ENCODE assay signal across 8 mouse cellular contexts in the genomic region with DNA sequence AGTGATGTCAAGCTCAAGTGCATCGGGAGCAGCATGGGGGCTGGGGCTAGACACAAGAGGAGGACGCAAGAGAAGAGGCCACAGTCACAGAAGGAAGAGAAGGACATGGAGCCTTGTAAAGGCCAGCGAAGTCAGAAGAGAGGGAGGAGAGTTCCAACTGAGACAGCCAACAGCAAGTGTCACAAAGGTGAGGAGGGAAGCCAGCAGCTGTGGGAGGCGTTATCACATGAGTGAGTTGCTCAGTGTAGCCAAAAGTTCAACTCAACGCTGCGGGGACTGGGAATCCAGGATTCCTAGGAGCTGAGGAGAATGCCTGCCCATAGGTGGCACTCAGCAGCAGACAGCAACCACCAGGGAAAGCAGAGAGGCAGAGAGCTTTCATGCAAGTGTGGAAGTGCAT. TPM values are rescaled to one million over a fixed set of nuclear protein-coding genes. Genes with fewer than 3 reads are reported as not detected.
DNase-seq lines count a peak whose midpoint lies in the region; ATAC-seq and TF ChIP-seq lines count a peak whose summit lies in the region.

No protein-coding gene starts in this region.

- no peak for TF ChIP-seq POLR2A in olfactory bulb, adult 2 months (IDR thresholded peaks at IDR 0.05; ENCODE audit: insufficient read depth, low read depth, low read length)

- H3K36me3 ChIP-seq in heart, postnatal 0 days (replicated peaks; ENCODE audit: control insufficient read depth, insufficient read depth, low read length) = peaks cover 19% of the 10 kb centered on the region

- DNase-seq in embryo, embryonic 10 days (ENCODE audit: low spot score) = peak; percentile 55
- no peak for DNase-seq in embryo, embryonic 9.5 days (ENCODE audit: extremely low spot score)
- peak; percentile 99 for DNase-seq in adipocyte (ENCODE audit: low spot score)
- peak; percentile 62 for DNase-seq in heart, postnatal 0 days (ENCODE audit: low spot score)
- peak; percentile 47 to 73 for DNase-seq in kidney, postnatal 4 days
- DNase-seq in B cell, adult 2 months = no peak
- DNase-seq in gastrocnemius, postnatal 25 days = no peak

- no peaks in the 10 kb centered on the region for H3K27me3 ChIP-seq in heart, postnatal 0 days (ENCODE audit: control insufficient read depth, insufficient read depth, low read length)

- H3K27ac ChIP-seq in heart, postnatal 0 days (ENCODE audit: low read depth) = peak overlapping the region; percentile 69
- no peak overlapping the region for H3K27ac ChIP-seq in olfactory bulb, adult 2 months (ENCODE audit: insufficient read depth, low read depth, low read length)

- H3K9ac ChIP-seq in heart, postnatal 0 days (replicated peaks; ENCODE audit: low read depth, low read length) = no peak overlapping the region

- peak overlapping the region; percentile 35 for H3K4me2 ChIP-seq in heart, postnatal 0 days (ENCODE audit: low read depth, low read length)

- H3K4me1 ChIP-seq in heart, postnatal 0 days (ENCODE audit: control insufficient read depth, insufficient read depth) = peaks cover 25% of the 10 kb centered on the region
- peaks cover 22% of the 10 kb centered on the region for H3K4me1 ChIP-seq in olfactory bulb, adult 2 months (ENCODE audit: control insufficient read depth, insufficient read depth, low read length)

- ATAC-seq in heart, postnatal 0 days (ENCODE audit: insufficient read depth, low read depth) = peak; percentile 60

- WGBS in heart, postnatal 0 days = 18% methylated on average over 6 of the region's 6 CpGs
- 36% methylated on average over 6 of the region's 6 CpGs for WGBS in olfactory bulb, adult 2 months

- TF ChIP-seq EP300 in heart, postnatal 0 days (IDR thresholded peaks at IDR 0.05; ENCODE audit: low read depth) = no peak

- H3K4me3 ChIP-seq in heart, postnatal 0 days (ENCODE audit: low read depth, low read length) = no peak overlapping the region
- H3K4me3 ChIP-seq in olfactory bulb, adult 2 months (ENCODE audit: insufficient read depth, low read depth, low read length) = no peak overlapping the region

- TF ChIP-seq CTCF in heart, postnatal 0 days (IDR thresholded peaks at IDR 0.05; ENCODE audit: low read depth) = peak; percentile 70
- 0 out of 2 replicates have a peak, but pooled peaks have one; percentile 2 for TF ChIP-seq CTCF in olfactory bulb, adult 2 months (IDR thresholded peaks at IDR 0.05; ENCODE audit: insufficient read depth, low read depth, low read length)

- no peaks in the 10 kb centered on the region; the same call in 1 of the 2 replicates for H3K9me3 ChIP-seq in heart, postnatal 0 days (replicated peaks; ENCODE audit: control insufficient read depth, low read length)

RNA-seq across cellular contexts. Expression of a gene that starts 19.7 kb away (rescaled TPM):
- 5.4 and 21.1 TPM in 2 replicates for total RNA-seq in heart, postnatal 0 days (2014; rRNA removed; ENCODE audit: low replicate concordance)
- 8.0 and 8.4 TPM in 2 replicates for polyA plus RNA-seq in heart, postnatal 0 days (2015; fragmentation: Nextera tagmentation; extraction: Ambion mirVana)
- polyA plus RNA-seq in olfactory bulb, adult 2 months (2012; ENCODE audit: insufficient read depth, insufficient read length, low replicate concordance, missing spikeins) = not detected in 2 replicates
- 1 to 10 TPM; 4.3 to 4.5 TPM for total RNA-seq in gastrocnemius, postnatal 25 days (2021)

Comparison
In these comparisons a context has a peak if more than half of its experiments do, and no peak if none do; other contexts are left out.
1. DNase-seq: peak in embryo, embryonic 10 days (single experiment), adipocyte (single experiment), heart, postnatal 0 days (single experiment) and kidney, postnatal 4 days (2 of 2); none in embryo, embryonic 9.5 days (single experiment), B cell, adult 2 months (0 of 2) and gastrocnemius, postnatal 25 days (single experiment).